Mouse (Mus musculus): ENCODE results near the gene Cnot2. TPM values are rescaled to one million over a fixed set of nuclear protein-coding genes. Genes with fewer than 3 reads are reported as not detected.
A peak's percentile ranks its signal among the peaks of the same experiment; 100 is the strongest.
"Not testable (repeated sequence)": the region's sequence is repeated elsewhere in the genome, so short reads cannot be mapped to it uniquely, and the experiment has no call there.

Cnot2 gene
- total RNA-seq (2014; rRNA removed) (35.8 and 39.0 TPM in 2 replicates), polyA plus RNA-seq (2012; rRNA removed) (11.6 and 14.0 TPM in 2 replicates)

- Histone ChIP-seq H3K36me3 (ENCODE audit: control insufficient read depth, insufficient read depth, low read length) (peaks cover 2% of the 10 kb centered on the region; the same call in 1 of the 2 replicates), H3K27me3 (ENCODE audit: control insufficient read depth, insufficient read depth, low read length) (no peaks in the 10 kb centered on the region), H3K4me1 (ENCODE audit: control insufficient read depth, insufficient read depth, low read length) (peaks cover 5% of the 10 kb centered on the region; the same call in 1 of the 2 replicates), H3K9ac (ENCODE audit: low read depth, low read length) (peak within 1 kb of the TSS; percentile 99), H3K79me2 (ENCODE audit: control insufficient read depth, insufficient read depth, low read length) (peaks cover 11% of the 10 kb centered on the region; the same call in 1 of the 2 replicates), H3K4me3 (ENCODE audit: insufficient read depth, low read depth, low read length) (peak within 1 kb of the TSS; percentile 99), H3K27ac (replicated peaks; ENCODE audit: insufficient read depth, low read depth, low read length) (peak within 1 kb of the TSS; percentile 99)
- 2% methylated on average over 44 of the region's 47 CpGs for WGBS
- no peak for TF ChIP-seq CTCF (IDR thresholded peaks at IDR 0.05; ENCODE audit: low read depth, low read length)
- peak; percentile 68; the same call in 1 of the 2 replicates for TF ChIP-seq POLR2A (IDR thresholded peaks at IDR 0.05; ENCODE audit: extremely low read depth, insufficient read depth, low read length)
- DNase-seq (ENCODE audit: extremely low read depth, low read depth, low spot score) = peak; percentile 73
Observed at GRCm38 (mm10) chr10:116581369-116581718, at the start of gene Cnot2. Gene Cnot2 (minus strand): TSS chr10:116581511.

- H3K27me3 ChIP-seq (ENCODE audit: control insufficient read depth, insufficient read depth, low read length) = no peaks in the 10 kb centered on the region
- no peaks in the 10 kb centered on the region for H3K79me2 ChIP-seq (ENCODE audit: control insufficient read depth, insufficient read depth, low read length)
- H3K27ac ChIP-seq (replicated peaks; ENCODE audit: insufficient read depth, low read depth, low read length) = no peak overlapping the region
- no peak for DNase-seq (ENCODE audit: extremely low read depth, low read depth, low spot score)
- H3K4me1 ChIP-seq (ENCODE audit: control insufficient read depth, insufficient read depth, low read length) = no peaks in the 10 kb centered on the region
- H3K4me3 ChIP-seq (ENCODE audit: insufficient read depth, low read depth, low read length) = no peak overlapping the region
- TF ChIP-seq CTCF (IDR thresholded peaks at IDR 0.05; ENCODE audit: low read depth, low read length) (no peak), POLR2A (IDR thresholded peaks at IDR 0.05; ENCODE audit: extremely low read depth, insufficient read depth, low read length) (no peak)
- no peaks in the 10 kb centered on the region for H3K36me3 ChIP-seq (ENCODE audit: control insufficient read depth, insufficient read depth, low read length)
- H3K9ac ChIP-seq (ENCODE audit: low read depth, low read length) = no peak overlapping the region
- 82% methylated on average over 5 of the region's 5 CpGs for WGBS
Observed at GRCm38 (mm10) chr10:116628926-116629325, 47.6 kb upstream of the Cnot2 start.

- no peak overlapping the region for H3K4me3 ChIP-seq (ENCODE audit: insufficient read depth, low read depth, low read length)
- no peaks in the 10 kb centered on the region for H3K27me3 ChIP-seq (ENCODE audit: control insufficient read depth, insufficient read depth, low read length)
- no peak overlapping the region for H3K9ac ChIP-seq (ENCODE audit: low read depth, low read length)
- DNase-seq (ENCODE audit: extremely low read depth, low read depth, low spot score) = no peak
- H3K27ac ChIP-seq (replicated peaks; ENCODE audit: insufficient read depth, low read depth, low read length) = no peak overlapping the region
- no peaks in the 10 kb centered on the region for H3K79me2 ChIP-seq (ENCODE audit: control insufficient read depth, insufficient read depth, low read length)
- no peaks in the 10 kb centered on the region for H3K4me1 ChIP-seq (ENCODE audit: control insufficient read depth, insufficient read depth, low read length)
- TF ChIP-seq CTCF (IDR thresholded peaks at IDR 0.05; ENCODE audit: low read depth, low read length) (no peak), POLR2A (IDR thresholded peaks at IDR 0.05; ENCODE audit: extremely low read depth, insufficient read depth, low read length) (no peak)
- no peaks in the 10 kb centered on the region for H3K36me3 ChIP-seq (ENCODE audit: control insufficient read depth, insufficient read depth, low read length)
- 90% methylated on average over 1 of the region's 1 CpGs for WGBS
Observed at GRCm38 (mm10) chr10:116626009-116626408, 44.7 kb upstream of the Cnot2 start.

- H3K4me3 ChIP-seq (ENCODE audit: insufficient read depth, low read depth, low read length); H3K27me3 ChIP-seq (ENCODE audit: control insufficient read depth, insufficient read depth, low read length); H3K27ac ChIP-seq (replicated peaks; ENCODE audit: insufficient read depth, low read depth, low read length); H3K79me2 ChIP-seq (ENCODE audit: control insufficient read depth, insufficient read depth, low read length); H3K9ac ChIP-seq (ENCODE audit: low read depth, low read length); DNase-seq (ENCODE audit: extremely low read depth, low read depth, low spot score); H3K4me1 ChIP-seq (ENCODE audit: control insufficient read depth, insufficient read depth, low read length); H3K36me3 ChIP-seq (ENCODE audit: control insufficient read depth, insufficient read depth, low read length): not testable (repeated sequence)
- WGBS = 90% methylated on average over 9 of the region's 10 CpGs
Observed at GRCm38 (mm10) chr10:116613250-116613649, 31.9 kb upstream of the Cnot2 start.

- Histone ChIP-seq H3K27ac (replicated peaks; ENCODE audit: insufficient read depth, low read depth, low read length) (no peak overlapping the region), H3K79me2 (ENCODE audit: control insufficient read depth, insufficient read depth, low read length) (no peaks in the 10 kb centered on the region), H3K36me3 (ENCODE audit: control insufficient read depth, insufficient read depth, low read length) (no peaks in the 10 kb centered on the region), H3K9ac (ENCODE audit: low read depth, low read length) (no peak overlapping the region), H3K27me3 (ENCODE audit: control insufficient read depth, insufficient read depth, low read length) (no peaks in the 10 kb centered on the region), H3K4me3 (ENCODE audit: insufficient read depth, low read depth, low read length) (no peak overlapping the region), H3K4me1 (ENCODE audit: control insufficient read depth, insufficient read depth, low read length) (no peaks in the 10 kb centered on the region)
- 95% methylated on average over 4 of the region's 4 CpGs for WGBS
- DNase-seq (ENCODE audit: extremely low read depth, low read depth, low spot score) = no peak
- TF ChIP-seq CTCF (IDR thresholded peaks at IDR 0.05; ENCODE audit: low read depth, low read length) = no peak
- TF ChIP-seq POLR2A (IDR thresholded peaks at IDR 0.05; ENCODE audit: extremely low read depth, insufficient read depth, low read length) = no peak
Observed at GRCm38 (mm10) chr10:116604905-116605162, 23.5 kb upstream of the Cnot2 start.

GRCm38 (mm10) chr10:116604081-116604904 lies 23.0 kb upstream of the Cnot2 start:
- 81% methylated on average over 6 of the region's 6 CpGs for WGBS

More at GRCm38 (mm10) chr10:116604081-116604904, 23.0 kb upstream of the Cnot2 start:
- H3K4me1 ChIP-seq (ENCODE audit: control insufficient read depth, insufficient read depth, low read length) = no peaks in the 10 kb centered on the region
- DNase-seq (ENCODE audit: extremely low read depth, low read depth, low spot score) = no peak
- TF ChIP-seq CTCF (IDR thresholded peaks at IDR 0.05; ENCODE audit: low read depth, low read length) (no peak), POLR2A (IDR thresholded peaks at IDR 0.05; ENCODE audit: extremely low read depth, insufficient read depth, low read length) (no peak)
- no peaks in the 10 kb centered on the region for H3K79me2 ChIP-seq (ENCODE audit: control insufficient read depth, insufficient read depth, low read length)
- H3K4me3 ChIP-seq (ENCODE audit: insufficient read depth, low read depth, low read length) = no peak overlapping the region
- H3K9ac ChIP-seq (ENCODE audit: low read depth, low read length) = no peak overlapping the region
- H3K36me3 ChIP-seq (ENCODE audit: control insufficient read depth, insufficient read depth, low read length) = no peaks in the 10 kb centered on the region
- no peaks in the 10 kb centered on the region for H3K27me3 ChIP-seq (ENCODE audit: control insufficient read depth, insufficient read depth, low read length)
- no peak overlapping the region for H3K27ac ChIP-seq (replicated peaks; ENCODE audit: insufficient read depth, low read depth, low read length)
